Mouse (Mus musculus) forebrain, embryonic 12.5 days (tissue): ENCODE measurements around the gene Mill2. TPM values are rescaled to one million over a fixed set of nuclear protein-coding genes. Genes with fewer than 3 reads are reported as not detected.
A peak's percentile ranks its signal among the peaks of the same experiment; 100 is the strongest.
"Not testable (repeated sequence)": the region's sequence is repeated elsewhere in the genome, so short reads cannot be mapped to it uniquely, and the experiment has no call there.

Experiments used
- ATAC-seq: fragments of 200-750 bp; cut with Nextera tagmentation; 2 replicates; pipeline ENCODE4 v1.8.0; 2017; ENCODE audit warnings: moderate TSS enrichment; ENCODE audit not compliant: low FRiP score
- H3K27ac ChIP-seq: fragments of 300-500 bp; sonication (generic); 2 replicates; pipeline ENCODE4 v1.5.1; 2016; ENCODE audit warnings: mild to moderate bottlenecking
- H3K27me3 ChIP-seq: fragments of 300-500 bp; sonication (generic); 2 replicates; pipeline ENCODE4 v1.6.1; 2016; ENCODE audit warnings: mild to moderate bottlenecking
- H3K36me3 ChIP-seq: fragments of 300-500 bp; sonication (generic); replicated peaks from 2 replicates; pipeline ENCODE4 v1.6.1; 2016; ENCODE audit warnings: mild to moderate bottlenecking
- H3K4me1 ChIP-seq: fragments of 300-500 bp; sonication (generic); 2 replicates; pipeline ENCODE4 v1.6.1; 2016
- H3K4me2 ChIP-seq: fragments of 300-500 bp; sonication (generic); 2 replicates; pipeline ENCODE4 v1.6.1; 2016; ENCODE audit warnings: mild to moderate bottlenecking, moderate library complexity
- H3K4me3 ChIP-seq: fragments of 300-500 bp; sonication (generic); replicated peaks from 2 replicates; pipeline ENCODE4 v1.5.1; 2016; ENCODE audit warnings: mild to moderate bottlenecking
- H3K9ac ChIP-seq: fragments of 300-500 bp; sonication (generic); 2 replicates; pipeline ENCODE4 v1.6.1; 2016; ENCODE audit warnings: mild to moderate bottlenecking
- H3K9me3 ChIP-seq: fragments of 300-500 bp; sonication (generic); 2 replicates; pipeline ENCODE4 v1.6.1; 2016
- WGBS: fragments of 180-500 bp; shearing (Covaris S2); methylation state at CpG from one replicate; pipeline ENCODE4 v1.1.7; 2016; 5-methylcytosine and 5-hydroxymethylcytosine counted together
- polyA plus RNA-seq: library from polyadenylated mRNA; unstranded; fragments of >200 nt; fragmentation: Nextera tagmentation; extraction: Ambion mirVana; gene quantifications from 2 replicates; pipeline ENCODE4 v1.2.1, GENCODE M21; 2016

Gene Mill2
- 0.09 and 0.18 TPM in 2 replicates for polyA plus RNA-seq

- H3K36me3 ChIP-seq = no peaks in the 10 kb centered on the region
- no peaks in the 10 kb centered on the region for H3K27me3 ChIP-seq
- peak within 1 kb of the TSS; percentile 42; the same call in 1 of the 2 replicates for H3K27ac ChIP-seq
- WGBS = 20% methylated on average over 3 of the region's 3 CpGs
- H3K9me3 ChIP-seq = no peaks in the 10 kb centered on the region
- peak within 1 kb of the TSS; percentile 35 for H3K4me3 ChIP-seq
- H3K4me1 ChIP-seq = peaks cover 13% of the 10 kb centered on the region; the same call in 1 of the 2 replicates
- H3K4me2 ChIP-seq = peak within 1 kb of the TSS; percentile 57
- ATAC-seq = no peak
- H3K9ac ChIP-seq = peak within 1 kb of the TSS; percentile 49
Measured at GRCm38 (mm10) chr7:18839865-18840264, at the start of gene Mill2. Gene Mill2 (plus strand): TSS chr7:18839966.

GRCm38 (mm10) chr7:18790671-18791070 lies 49.1 kb upstream of the Mill2 start:
- not testable (repeated sequence) for H3K4me3 ChIP-seq, H3K4me2 ChIP-seq, ATAC-seq, H3K9ac ChIP-seq, H3K9me3 ChIP-seq, H3K4me1 ChIP-seq, H3K27ac ChIP-seq, H3K36me3 ChIP-seq, H3K27me3 ChIP-seq

GRCm38 (mm10) chr7:18798420-18798819 lies 41.3 kb upstream of the Mill2 start, which contains the start of gene Psg19:
Gene Psg19 (minus strand): TSS chr7:18798520.
- ATAC-seq = no peak
- 92% methylated on average over 1 of the region's 1 CpGs for WGBS
- no peaks in the 10 kb centered on the region for H3K36me3 ChIP-seq
- no peak within 1 kb of the TSS for H3K27ac ChIP-seq
- H3K9me3 ChIP-seq = no peaks in the 10 kb centered on the region
- no peaks in the 10 kb centered on the region for H3K4me1 ChIP-seq
- no peak within 1 kb of the TSS for H3K4me2 ChIP-seq
- H3K27me3 ChIP-seq = no peaks in the 10 kb centered on the region
- H3K9ac ChIP-seq = no peak within 1 kb of the TSS
- no peak within 1 kb of the TSS for H3K4me3 ChIP-seq

GRCm38 (mm10) chr7:18799129-18799528 lies 40.6 kb upstream of the Mill2 start:
- 42% methylated on average over 3 of the region's 3 CpGs for WGBS

GRCm38 (mm10) chr7:18803526-18803925 lies 36.2 kb upstream of the Mill2 start:
- H3K27me3 ChIP-seq = no peaks in the 10 kb centered on the region
- no peaks in the 10 kb centered on the region for H3K4me1 ChIP-seq
- H3K27ac ChIP-seq = no peak overlapping the region
- ATAC-seq = no peak
- H3K4me2 ChIP-seq = no peak overlapping the region
- no peak overlapping the region for H3K4me3 ChIP-seq
- no peaks in the 10 kb centered on the region for H3K9me3 ChIP-seq
- H3K36me3 ChIP-seq = no peaks in the 10 kb centered on the region
- no peak overlapping the region for H3K9ac ChIP-seq

More at GRCm38 (mm10) chr7:18799129-18799528, 40.6 kb upstream of the Mill2 start:
- no peaks in the 10 kb centered on the region for H3K27me3 ChIP-seq
- H3K4me3 ChIP-seq = no peak overlapping the region
- H3K4me1 ChIP-seq = no peaks in the 10 kb centered on the region
- H3K9ac ChIP-seq = no peak overlapping the region
- H3K27ac ChIP-seq = no peak overlapping the region
- ATAC-seq = no peak
- H3K4me2 ChIP-seq = no peak overlapping the region
- H3K9me3 ChIP-seq = no peaks in the 10 kb centered on the region
- H3K36me3 ChIP-seq = no peaks in the 10 kb centered on the region

GRCm38 (mm10) chr7:18818301-18818700 lies 21.5 kb upstream of the Mill2 start:
- Histone ChIP-seq H3K4me3 (no peak overlapping the region), H3K9ac (no peak overlapping the region), H3K9me3 (no peaks in the 10 kb centered on the region), H3K27me3 (no peaks in the 10 kb centered on the region), H3K4me1 (no peaks in the 10 kb centered on the region), H3K27ac (no peak overlapping the region), H3K4me2 (no peak overlapping the region), H3K36me3 (no peaks in the 10 kb centered on the region)
- no peak for ATAC-seq
- WGBS = 85% methylated on average over 9 of the region's 9 CpGs

GRCm38 (mm10) chr7:18821507-18821906 lies 18.3 kb upstream of the Mill2 start, which contains the start of gene Psg17:
Gene Psg17 (minus strand): TSS chr7:18821607.
- H3K9ac ChIP-seq = no peak within 1 kb of the TSS
- 78% methylated on average over 3 of the region's 3 CpGs for WGBS
- no peaks in the 10 kb centered on the region for H3K36me3 ChIP-seq
- no peaks in the 10 kb centered on the region for H3K9me3 ChIP-seq
- no peaks in the 10 kb centered on the region for H3K4me1 ChIP-seq
- no peak within 1 kb of the TSS for H3K27ac ChIP-seq
- no peak within 1 kb of the TSS for H3K4me2 ChIP-seq
- no peak for ATAC-seq
- H3K27me3 ChIP-seq = no peaks in the 10 kb centered on the region; the same call in 1 of the 2 replicates
- H3K4me3 ChIP-seq = no peak within 1 kb of the TSS

- Histone ChIP-seq H3K36me3 (no peaks in the 10 kb centered on the region), H3K9ac (no peak overlapping the region), H3K4me1 (no peaks in the 10 kb centered on the region), H3K4me3 (no peak overlapping the region), H3K27ac (no peak overlapping the region), H3K9me3 (no peaks in the 10 kb centered on the region), H3K4me2 (no peak overlapping the region), H3K27me3 (no peaks in the 10 kb centered on the region; the same call in 1 of the 2 replicates)
- 63% methylated on average over 26 of the region's 26 CpGs for WGBS
- no peak; the same call in 1 of the 2 replicates for ATAC-seq
Measured at GRCm38 (mm10) chr7:18827792-18828546, 11.8 kb upstream of the Mill2 start.

- Histone ChIP-seq H3K36me3 (no peaks in the 10 kb centered on the region), H3K27me3 (no peaks in the 10 kb centered on the region; the same call in 1 of the 2 replicates), H3K27ac (no peak overlapping the region), H3K4me3 (no peak overlapping the region), H3K9me3 (no peaks in the 10 kb centered on the region), H3K4me2 (no peak overlapping the region), H3K4me1 (no peaks in the 10 kb centered on the region), H3K9ac (no peak overlapping the region)
- no peak for ATAC-seq
- 50% methylated on average over 9 of the region's 9 CpGs for WGBS
Measured at GRCm38 (mm10) chr7:18828592-18828991, 11.2 kb upstream of the Mill2 start.

- Histone ChIP-seq H3K27me3 (no peaks in the 10 kb centered on the region; the same call in 1 of the 2 replicates), H3K27ac (no peak overlapping the region), H3K4me1 (no peaks in the 10 kb centered on the region), H3K4me2 (no peak overlapping the region), H3K36me3 (no peaks in the 10 kb centered on the region), H3K9me3 (no peaks in the 10 kb centered on the region), H3K4me3 (no peak overlapping the region), H3K9ac (no peak overlapping the region)
- 87% methylated on average over 7 of the region's 7 CpGs for WGBS
- no peak for ATAC-seq
Measured at GRCm38 (mm10) chr7:18829545-18829944, 10.2 kb upstream of the Mill2 start.

- Histone ChIP-seq H3K36me3 (no peaks in the 10 kb centered on the region), H3K9me3 (no peaks in the 10 kb centered on the region), H3K27me3 (no peaks in the 10 kb centered on the region), H3K4me1 (no peaks in the 10 kb centered on the region), H3K4me3 (no peak overlapping the region), H3K9ac (no peak overlapping the region), H3K4me2 (no peak overlapping the region), H3K27ac (no peak overlapping the region)
- ATAC-seq = no peak
- 52% methylated on average over 13 of the region's 13 CpGs for WGBS
Measured at GRCm38 (mm10) chr7:18832298-18832697, 7.5 kb upstream of the Mill2 start.

GRCm38 (mm10) chr7:18840386-18841173 lies 814 bp downstream of the Mill2 start:
- Histone ChIP-seq H3K4me1 (peaks cover 13% of the 10 kb centered on the region; the same call in 1 of the 2 replicates), H3K36me3 (no peaks in the 10 kb centered on the region), H3K27me3 (no peaks in the 10 kb centered on the region), H3K27ac (peak overlapping the region; percentile 42; the same call in 1 of the 2 replicates), H3K4me3 (peak overlapping the region; percentile 35), H3K4me2 (peak overlapping the region; percentile 57), H3K9me3 (no peaks in the 10 kb centered on the region), H3K9ac (peak overlapping the region; percentile 49)
- 3% methylated on average over 14 of the region's 17 CpGs for WGBS
- ATAC-seq = peak; percentile 65
